Mouse (Mus musculus) lung, adult 2 months (tissue): ENCODE measurements around the gene 2300002M23Rik.

ENCODE experiments used
- CTCF ChIP-seq: fragments of 200-500 bp; IDR thresholded peaks from 2 replicates; pipeline ENCODE4 v1.5.1; 2011; ENCODE audit warnings: mild to moderate bottlenecking, low read length, control low read depth; ENCODE audit not compliant: insufficient read depth
- POLR2A ChIP-seq: fragments of 200-500 bp; IDR thresholded peaks from 2 replicates; pipeline ENCODE4 v1.6.1; 2011; ENCODE audit warnings: low read depth, mild to moderate bottlenecking, control low read depth, low read length, borderline replicate concordance; ENCODE audit errors: extremely low read depth

- TF ChIP-seq CTCF = no peak
- no peak for TF ChIP-seq POLR2A
These were observed 15.3 kb upstream of the 2300002M23Rik start, which contains the start of gene Cdsn for GRCm38 (mm10) chr17:35551881-35552414.
